Mouse (Mus musculus): ENCODE measurements around the gene Cry2. TPM values are rescaled to one million over a fixed set of nuclear protein-coding genes. Genes with fewer than 3 reads are reported as not detected.

Cry2 gene
- polyA plus RNA-seq, 1 experiment from 2014 or later: 23.4 TPM

GRCm38 (mm10) chr2:92389645-92390044 lies 44.2 kb downstream of the Cry2 start:
- H3K4me2 ChIP-seq (ENCODE audit: low read depth, low read length): peak overlapping the region; percentile 73
- no peaks in the 10 kb centered on the region for H3K36me3 ChIP-seq (ENCODE audit: control insufficient read depth, insufficient read depth, low read length)
- 6% methylated on average over 10 of the region's 10 CpGs for WGBS
- peak overlapping the region; percentile 73; the same call in 1 of the 2 replicates for H3K9ac ChIP-seq (ENCODE audit: low read length)
- peaks cover 37% of the 10 kb centered on the region for H3K4me1 ChIP-seq (ENCODE audit: control insufficient read depth, insufficient read depth, low read length)
- H3K4me3 ChIP-seq (replicated peaks; ENCODE audit: low read length): peak overlapping the region; percentile 58
- no peaks in the 10 kb centered on the region for H3K27me3 ChIP-seq (ENCODE audit: control insufficient read depth, insufficient read depth, low read length)
- ATAC-seq (ENCODE audit: insufficient read depth, low FRiP score): no peak
- no peaks in the 10 kb centered on the region for H3K9me3 ChIP-seq (replicated peaks; ENCODE audit: control insufficient read depth, low read length)
- H3K27ac ChIP-seq (ENCODE audit: low read length): peak overlapping the region; percentile 55; the same call in 1 of the 2 replicates

- H3K27me3 ChIP-seq (ENCODE audit: control insufficient read depth, insufficient read depth, low read length): no peaks in the 10 kb centered on the region
- WGBS: under 1% methylated on average over 62 of the region's 62 CpGs
- peak overlapping the region; percentile 58 for H3K4me3 ChIP-seq (replicated peaks; ENCODE audit: low read length)
- no peaks in the 10 kb centered on the region for H3K9me3 ChIP-seq (replicated peaks; ENCODE audit: control insufficient read depth, low read length)
- peak; percentile 90 for ATAC-seq (ENCODE audit: insufficient read depth, low FRiP score)
- peaks cover 37% of the 10 kb centered on the region for H3K4me1 ChIP-seq (ENCODE audit: control insufficient read depth, insufficient read depth, low read length)
- peak overlapping the region; percentile 55 for H3K27ac ChIP-seq (ENCODE audit: low read length)
- peak overlapping the region; percentile 73 for H3K9ac ChIP-seq (ENCODE audit: low read length)
- H3K36me3 ChIP-seq (ENCODE audit: control insufficient read depth, insufficient read depth, low read length): 0 out of 2 replicates have a peak, but pooled peaks cover 2% of the 10 kb centered on the region
- peak overlapping the region; percentile 73 for H3K4me2 ChIP-seq (ENCODE audit: low read depth, low read length)
Observed at GRCm38 (mm10) chr2:92388891-92389641, 44.8 kb downstream of the Cry2 start.

- Histone ChIP-seq H3K27ac (ENCODE audit: low read length) (peak overlapping the region; percentile 55), H3K4me1 (ENCODE audit: control insufficient read depth, insufficient read depth, low read length) (peaks cover 37% of the 10 kb centered on the region), H3K4me3 (replicated peaks; ENCODE audit: low read length) (peak overlapping the region; percentile 58), H3K4me2 (ENCODE audit: low read depth, low read length) (peak overlapping the region; percentile 73), H3K9me3 (replicated peaks; ENCODE audit: control insufficient read depth, low read length) (no peaks in the 10 kb centered on the region), H3K36me3 (ENCODE audit: control insufficient read depth, insufficient read depth, low read length) (0 out of 2 replicates have a peak, but pooled peaks cover 2% of the 10 kb centered on the region), H3K9ac (ENCODE audit: low read length) (peak overlapping the region; percentile 73), H3K27me3 (ENCODE audit: control insufficient read depth, insufficient read depth, low read length) (no peaks in the 10 kb centered on the region)
- WGBS: 47% methylated on average over 3 of the region's 3 CpGs
- no peak for ATAC-seq (ENCODE audit: insufficient read depth, low FRiP score)
Observed at GRCm38 (mm10) chr2:92388081-92388517, 45.7 kb downstream of the Cry2 start.

- Histone ChIP-seq H3K4me2 (ENCODE audit: low read depth, low read length) (0 out of 2 replicates have a peak overlapping the region, but pooled peaks have one; percentile 73), H3K9ac (ENCODE audit: low read length) (peak overlapping the region; percentile 73; the same call in 1 of the 2 replicates), H3K4me1 (ENCODE audit: control insufficient read depth, insufficient read depth, low read length) (peaks cover 36% of the 10 kb centered on the region), H3K36me3 (ENCODE audit: control insufficient read depth, insufficient read depth, low read length) (0 out of 2 replicates have a peak, but pooled peaks cover 2% of the 10 kb centered on the region), H3K27ac (ENCODE audit: low read length) (no peak overlapping the region), H3K27me3 (ENCODE audit: control insufficient read depth, insufficient read depth, low read length) (no peaks in the 10 kb centered on the region), H3K9me3 (replicated peaks; ENCODE audit: control insufficient read depth, low read length) (no peaks in the 10 kb centered on the region), H3K4me3 (replicated peaks; ENCODE audit: low read length) (no peak overlapping the region)
- WGBS: 76% methylated on average over 4 of the region's 4 CpGs
- ATAC-seq (ENCODE audit: insufficient read depth, low FRiP score): no peak
Observed at GRCm38 (mm10) chr2:92387646-92388045, 46.2 kb downstream of the Cry2 start.

GRCm38 (mm10) chr2:92386821-92387570 lies 46.8 kb downstream of the Cry2 start:
- H3K9ac ChIP-seq (ENCODE audit: low read length): no peak overlapping the region
- H3K4me3 ChIP-seq (replicated peaks; ENCODE audit: low read length): no peak overlapping the region
- H3K36me3 ChIP-seq (ENCODE audit: control insufficient read depth, insufficient read depth, low read length): 0 out of 2 replicates have a peak, but pooled peaks cover 2% of the 10 kb centered on the region
- H3K27ac ChIP-seq (ENCODE audit: low read length): no peak overlapping the region
- no peak overlapping the region for H3K4me2 ChIP-seq (ENCODE audit: low read depth, low read length)
- H3K27me3 ChIP-seq (ENCODE audit: control insufficient read depth, insufficient read depth, low read length): no peaks in the 10 kb centered on the region
- no peak for ATAC-seq (ENCODE audit: insufficient read depth, low FRiP score)
- 86% methylated on average over 30 of the region's 30 CpGs for WGBS
- peaks cover 31% of the 10 kb centered on the region for H3K4me1 ChIP-seq (ENCODE audit: control insufficient read depth, insufficient read depth, low read length)
- no peaks in the 10 kb centered on the region for H3K9me3 ChIP-seq (replicated peaks; ENCODE audit: control insufficient read depth, low read length)

GRCm38 (mm10) chr2:92385113-92386051 lies 48.5 kb downstream of the Cry2 start:
- no peak for ATAC-seq (ENCODE audit: insufficient read depth, low FRiP score)
- H3K27ac ChIP-seq (ENCODE audit: low read length): no peak overlapping the region
- H3K4me2 ChIP-seq (ENCODE audit: low read depth, low read length): no peak overlapping the region
- H3K9ac ChIP-seq (ENCODE audit: low read length): no peak overlapping the region
- 0 out of 2 replicates have a peak, but pooled peaks cover 2% of the 10 kb centered on the region for H3K36me3 ChIP-seq (ENCODE audit: control insufficient read depth, insufficient read depth, low read length)
- H3K4me3 ChIP-seq (replicated peaks; ENCODE audit: low read length): no peak overlapping the region
- H3K9me3 ChIP-seq (replicated peaks; ENCODE audit: control insufficient read depth, low read length): no peaks in the 10 kb centered on the region
- peaks cover 19% of the 10 kb centered on the region for H3K4me1 ChIP-seq (ENCODE audit: control insufficient read depth, insufficient read depth, low read length)
- H3K27me3 ChIP-seq (ENCODE audit: control insufficient read depth, insufficient read depth, low read length): no peaks in the 10 kb centered on the region
- 79% methylated on average over 22 of the region's 22 CpGs for WGBS

GRCm38 (mm10) chr2:92384101-92384500 lies 49.7 kb downstream of the Cry2 start:
- no peak for ATAC-seq (ENCODE audit: insufficient read depth, low FRiP score)
- no peak overlapping the region for H3K4me2 ChIP-seq (ENCODE audit: low read depth, low read length)
- no peak overlapping the region for H3K4me3 ChIP-seq (replicated peaks; ENCODE audit: low read length)
- no peak overlapping the region for H3K9ac ChIP-seq (ENCODE audit: low read length)
- peaks cover 9% of the 10 kb centered on the region for H3K4me1 ChIP-seq (ENCODE audit: control insufficient read depth, insufficient read depth, low read length)
- H3K27me3 ChIP-seq (ENCODE audit: control insufficient read depth, insufficient read depth, low read length): no peaks in the 10 kb centered on the region
- no peaks in the 10 kb centered on the region for H3K9me3 ChIP-seq (replicated peaks; ENCODE audit: control insufficient read depth, low read length)
- no peak overlapping the region for H3K27ac ChIP-seq (ENCODE audit: low read length)
- 0 out of 2 replicates have a peak, but pooled peaks cover 2% of the 10 kb centered on the region for H3K36me3 ChIP-seq (ENCODE audit: control insufficient read depth, insufficient read depth, low read length)
- WGBS: 72% methylated on average over 4 of the region's 4 CpGs

GRCm38 (mm10) chr2:92382759-92383158 lies 51.1 kb downstream of the Cry2 start:
- Histone ChIP-seq H3K36me3 (ENCODE audit: control insufficient read depth, insufficient read depth, low read length) (0 out of 2 replicates have a peak, but pooled peaks cover 2% of the 10 kb centered on the region), H3K27me3 (ENCODE audit: control insufficient read depth, insufficient read depth, low read length) (no peaks in the 10 kb centered on the region), H3K4me1 (ENCODE audit: control insufficient read depth, insufficient read depth, low read length) (no peaks in the 10 kb centered on the region), H3K27ac (ENCODE audit: low read length) (no peak overlapping the region), H3K9me3 (replicated peaks; ENCODE audit: control insufficient read depth, low read length) (no peaks in the 10 kb centered on the region), H3K9ac (ENCODE audit: low read length) (no peak overlapping the region), H3K4me2 (ENCODE audit: low read depth, low read length) (no peak overlapping the region), H3K4me3 (replicated peaks; ENCODE audit: low read length) (no peak overlapping the region)
- 90% methylated on average over 4 of the region's 4 CpGs for WGBS
- ATAC-seq (ENCODE audit: insufficient read depth, low FRiP score): no peak
